Mouse (Mus musculus) CH12.LX (cell line): ENCODE data around the gene Dctn3. TPM values are rescaled to one million over a fixed set of nuclear protein-coding genes. Genes with fewer than 3 reads are reported as not detected.

Experiments
- DNase-seq: peaks from one replicate; pipeline ENCODE4 v3.0.0-alpha.2; 2013; ENCODE audit errors: extremely low read depth
- H3K27ac ChIP-seq: 2 replicates; pipeline ENCODE4 v1.5.1; 2012; ENCODE audit warnings: low read depth, mild to moderate bottlenecking, control low read depth, moderate library complexity; ENCODE audit not compliant: insufficient read depth
- H3K27me3 ChIP-seq: replicated peaks from 2 replicates; pipeline ENCODE3; 2012; ENCODE audit warnings: inconsistent platforms
- H3K36me3 ChIP-seq, 2 experiments: replicated peaks in 1 of 2; 2 replicates each; pipeline versions ENCODE3 to v1.6.1; 2012; ENCODE audit warnings: inconsistent platforms in 1 of 2, low read length in 1 of 2, mild to moderate bottlenecking in 1 of 2, mixed read lengths in 1 of 2, moderate library complexity in 1 of 2; ENCODE audit not compliant: control insufficient read depth in 1 of 2, insufficient read depth in 1 of 2
- H3K4me1 ChIP-seq, 2 experiments: 2 replicates each; pipeline ENCODE4 v1.6.1; 2012; ENCODE audit warnings: inconsistent platforms in 1 of 2, moderate library complexity in 1 of 2; ENCODE audit not compliant: insufficient read depth in 2 of 2, control insufficient read depth in 1 of 2
- H3K4me2 ChIP-seq: 2 replicates; pipeline ENCODE4 v1.6.1; 2012; ENCODE audit warnings: low read depth, mild to moderate bottlenecking, control low read depth; ENCODE audit not compliant: poor library complexity, insufficient read depth, severe bottlenecking
- H3K4me3 ChIP-seq, 3 experiments: fragments of 150-350 bp in 1 of 3; sonication (generic) in 1 of 3; replicated peaks in 1 of 3; 2 replicates each; pipeline versions ENCODE3 to v1.5.1; 2011 to 2012; ENCODE audit warnings: low read depth in 2 of 3, low read length in 2 of 3, mild to moderate bottlenecking in 2 of 3, moderate library complexity in 2 of 3, control low read depth in 1 of 3, improper control_type of control experiment in 1 of 3, inconsistent platforms in 1 of 3, mixed read lengths in 1 of 3; ENCODE audit not compliant: poor library complexity in 1 of 3
- H3K79me2 ChIP-seq: replicated peaks from 2 replicates; pipeline ENCODE4 v1.6.1; 2012; ENCODE audit warnings: mild to moderate bottlenecking, moderate library complexity; ENCODE audit not compliant: control insufficient read depth, poor library complexity, insufficient read depth, severe bottlenecking; ENCODE audit errors: extremely low read depth
- H3K9ac ChIP-seq: 2 replicates; pipeline ENCODE4 v1.6.1; 2012; ENCODE audit warnings: low read depth, mild to moderate bottlenecking, control low read depth, moderate library complexity; ENCODE audit not compliant: insufficient read depth
- H3K9me3 ChIP-seq: replicated peaks from 2 replicates; pipeline ENCODE3; 2012; ENCODE audit warnings: low read length, inconsistent platforms, mixed read lengths
- CHD2 ChIP-seq: IDR thresholded peaks from 2 replicates; pipeline ENCODE4 v1.6.1; 2011; ENCODE audit warnings: low read length, improper control_type of control experiment
- CTCF ChIP-seq, 2 experiments: IDR thresholded peaks in 1 of 2; conservative IDR thresholded peaks in 1 of 2; 2 replicates each; pipeline ENCODE4 v1.5.1; 2011 to 2012; ENCODE audit warnings: low read depth in 2 of 2, low read length in 2 of 2, improper control_type of control experiment in 1 of 2, inconsistent platforms in 1 of 2, mild to moderate bottlenecking in 1 of 2, moderate library complexity in 1 of 2
- E2F4 ChIP-seq: IDR thresholded peaks from 2 replicates; pipeline ENCODE4 v1.6.1; 2011; ENCODE audit warnings: low read depth, low read length, improper control_type of control experiment; ENCODE audit not compliant: insufficient replicate concordance
- EP300 ChIP-seq: IDR thresholded peaks from 2 replicates; pipeline ENCODE4 v1.6.1; 2011; ENCODE audit warnings: low read length, improper control_type of control experiment
- HCFC1 ChIP-seq: IDR thresholded peaks from 2 replicates; pipeline ENCODE4 v1.6.1; 2012; ENCODE audit warnings: low read depth, mild to moderate bottlenecking, inconsistent platforms, low read length, improper control_type of control experiment
- JUN ChIP-seq: IDR thresholded peaks from 2 replicates; pipeline ENCODE4 v1.6.1; 2011; ENCODE audit warnings: low read depth, mild to moderate bottlenecking, low read length, improper control_type of control experiment, moderate library complexity; ENCODE audit not compliant: insufficient read depth
- JUND ChIP-seq: conservative IDR thresholded peaks from 2 replicates; pipeline ENCODE4 v1.6.1; 2011; ENCODE audit warnings: low read depth, low read length, improper control_type of control experiment
- KAT2A ChIP-seq: IDR thresholded peaks from 2 replicates; pipeline ENCODE4 v1.6.1; 2012; ENCODE audit warnings: low read length, improper control_type of control experiment, inconsistent platforms; ENCODE audit not compliant: insufficient replicate concordance
- MAFK ChIP-seq: IDR thresholded peaks from 2 replicates; pipeline ENCODE4 v1.6.1; 2011; ENCODE audit warnings: low read length, improper control_type of control experiment; ENCODE audit not compliant: insufficient replicate concordance
- MAX ChIP-seq: IDR thresholded peaks from 2 replicates; pipeline ENCODE4 v1.6.1; 2011; ENCODE audit warnings: low read length, improper control_type of control experiment
- MAZ ChIP-seq: IDR thresholded peaks from 2 replicates; pipeline ENCODE4 v1.6.1; 2012; ENCODE audit warnings: low read depth, mild to moderate bottlenecking, inconsistent platforms, low read length, improper control_type of control experiment, moderate library complexity
- MEF2A ChIP-seq: IDR thresholded peaks from 2 replicates; pipeline ENCODE4 v1.6.1; 2014; ENCODE audit warnings: low read depth, mild to moderate bottlenecking, inconsistent platforms, low read length, improper control_type of control experiment, borderline replicate concordance
- MYC ChIP-seq: IDR thresholded peaks from 2 replicates; pipeline ENCODE4 v1.6.1; 2011; ENCODE audit warnings: low read depth, mild to moderate bottlenecking, improper control_type of control experiment, low read length
- NELFE ChIP-seq: IDR thresholded peaks from 2 replicates; pipeline ENCODE4 v1.6.1; 2011; ENCODE audit warnings: low read depth, low read length, improper control_type of control experiment
- PAX5 ChIP-seq: IDR thresholded peaks from 2 replicates; pipeline ENCODE4 v1.6.1; 2012; ENCODE audit warnings: low read length, inconsistent platforms, mixed read lengths
- POLR2A ChIP-seq: IDR thresholded peaks from 2 replicates; pipeline ENCODE4 v1.6.1; 2011; ENCODE audit warnings: low read depth, mild to moderate bottlenecking, improper control_type of control experiment, low read length
- RCOR1 ChIP-seq: conservative IDR thresholded peaks from 2 replicates; pipeline ENCODE4 v1.6.1; 2012; ENCODE audit warnings: low read depth, mild to moderate bottlenecking, inconsistent platforms, low read length, improper control_type of control experiment
- SIN3A ChIP-seq: IDR thresholded peaks from 2 replicates; pipeline ENCODE4 v1.6.1; 2012; ENCODE audit warnings: low read length, improper control_type of control experiment, inconsistent platforms
- SMC3 ChIP-seq: IDR thresholded peaks from 2 replicates; pipeline ENCODE4 v1.6.1; 2011; ENCODE audit warnings: low read depth, low read length, improper control_type of control experiment
- TCF12 ChIP-seq: IDR thresholded peaks from 2 replicates; pipeline ENCODE4 v1.6.1; 2014; ENCODE audit warnings: low read depth, mild to moderate bottlenecking, inconsistent platforms, low read length, improper control_type of control experiment
- ZC3H11A ChIP-seq: IDR thresholded peaks from 2 replicates; pipeline ENCODE4 v1.6.1; 2012; ENCODE audit warnings: low read depth, mild to moderate bottlenecking, inconsistent platforms, low read length, improper control_type of control experiment
- ZMIZ1 ChIP-seq: IDR thresholded peaks from 2 replicates; pipeline ENCODE4 v1.6.1; 2012; ENCODE audit warnings: low read depth, mild to moderate bottlenecking, inconsistent platforms, low read length, improper control_type of control experiment
- ZNF384 ChIP-seq: IDR thresholded peaks from 2 replicates; pipeline ENCODE4 v1.6.1; 2012; ENCODE audit warnings: low read depth, low read length, improper control_type of control experiment, inconsistent platforms
- dilution Hi-C: fragments of 300-500 bp; cut with MboI; formaldehyde crosslinking; loops from 2 replicates; pipeline ENCODE4 v1.14.3; 2020; ENCODE audit warnings: low sequenced_read_pairs; ENCODE audit not compliant: extremely low pct_unique_long_range_greater_than_20kb, extremely low pct_ligation_motif_present
- in situ Hi-C: fragments of 300-500 bp; cut with MboI; formaldehyde crosslinking; loops from 3 replicates; pipeline ENCODE4 v1.14.3; 2019; ENCODE audit warnings: low sequenced_read_pairs, low pct_ligation_motif_present, low pct_unique_long_range_greater_than_20kb, mixed read lengths
- polyA plus RNA-seq: library from polyadenylated mRNA; unstranded; fragments of >175 nt; gene quantifications from 2 replicates; pipeline ENCODE4 v1.2.1, GENCODE M21; 2012; ENCODE audit warnings: low read depth; ENCODE audit not compliant: insufficient read length
- total RNA-seq, 2 experiments: library from RNA; depleted of rRNA; stranded (reverse); fragments of 300-350 nt in 1 of 2; fragments of >200 nt in 1 of 2; gene quantifications; 2 replicates each; pipeline ENCODE4 v1.2.3; 2012 to 2014

Dctn3 gene
- total and polyA plus RNA-seq, 3 experiments = 90.5 to 133 (median 112) TPM

GRCm38 (mm10) chr4:41672522-41672963 lies 50.4 kb downstream of the Dctn3 start:
- Histone ChIP-seq H3K9ac (no peak overlapping the region), H3K4me1 (peaks cover 0 to 5% of the 10 kb centered on the region in 2 experiments; a peak in 1 of 4 replicates), H3K27ac (no peak overlapping the region)
- no peak for TF ChIP-seq SMC3
- no peak for TF ChIP-seq ZNF384
- TF ChIP-seq NELFE = no peak
- TF ChIP-seq ZMIZ1 = no peak
- TF ChIP-seq, all 38 proteins: peak for 0
- H3K27me3 ChIP-seq = peaks cover 98% of the 10 kb centered on the region
- no peaks in the 10 kb centered on the region for H3K36me3 ChIP-seq
- no peak for DNase-seq
- in situ Hi-C loops (no loop called here), dilution Hi-C loops (no loop called here)
- H3K79me2 ChIP-seq = no peaks in the 10 kb centered on the region
- H3K4me3 ChIP-seq = no peak overlapping the region
- H3K9me3 ChIP-seq = no peaks in the 10 kb centered on the region
- no peak overlapping the region for H3K4me2 ChIP-seq

GRCm38 (mm10) chr4:41671963-41672480 lies 50.9 kb downstream of the Dctn3 start:
- Histone ChIP-seq H3K36me3 (no peaks in the 10 kb centered on the region), H3K9ac (no peak overlapping the region), H3K4me3 (no peak overlapping the region), H3K27ac (no peak overlapping the region), H3K9me3 (no peaks in the 10 kb centered on the region), H3K27me3 (peaks cover 98% of the 10 kb centered on the region), H3K79me2 (no peaks in the 10 kb centered on the region), H3K4me2 (no peak overlapping the region)
- in situ Hi-C loops = no loop called here
- no peak for DNase-seq
- dilution Hi-C loops = no loop called here
- no peak for TF ChIP-seq MAZ
- no peak for TF ChIP-seq MYC
- no peak for TF ChIP-seq PAX5
- TF ChIP-seq SIN3A = no peak
- no peak for TF ChIP-seq MAFK
- TF ChIP-seq ZC3H11A = no peak
- TF ChIP-seq, all 38 proteins: peak for 0
- peaks cover 0 to 5% of the 10 kb centered on the region in 2 experiments; a peak in 1 of 4 replicates for H3K4me1 ChIP-seq

- TF ChIP-seq MEF2A = no peak
- TF ChIP-seq KAT2A = no peak
- TF ChIP-seq TCF12 = no peak
- TF ChIP-seq HCFC1 = no peak
- TF ChIP-seq EP300 = no peak
- TF ChIP-seq JUND = no peak
- no peak for TF ChIP-seq NELFE
- TF ChIP-seq POLR2A = no peak
- no peak for TF ChIP-seq PAX5
- TF ChIP-seq MAX = no peak
- TF ChIP-seq JUN = no peak
- TF ChIP-seq CTCF (conservative IDR thresholded peaks at IDR 0.05 in 1 of 2, IDR thresholded peaks at IDR 0.05 in 1 of 2; ENCODE audit: low read depth in 2 of 2, low read length in 2 of 2) = no peak
- TF ChIP-seq RCOR1 = no peak
- TF ChIP-seq E2F4 = no peak
- TF ChIP-seq CHD2 = no peak
- no peak for TF ChIP-seq MYC
- DNase-seq = no peak
- no peak overlapping the region for H3K9ac ChIP-seq
- H3K4me3 ChIP-seq = no peak overlapping the region
- no peak overlapping the region for H3K27ac ChIP-seq
- no peaks in the 10 kb centered on the region for H3K9me3 ChIP-seq
- no peaks in the 10 kb centered on the region for H3K36me3 ChIP-seq
- in situ Hi-C loops (no loop called here), dilution Hi-C loops (no loop called here)
- H3K27me3 ChIP-seq = peaks cover 98% of the 10 kb centered on the region
- no peaks in the 10 kb centered on the region for H3K79me2 ChIP-seq
- H3K4me1 ChIP-seq = peaks cover 0 to 5% of the 10 kb centered on the region in 2 experiments; a peak in 1 of 4 replicates
- no peak overlapping the region for H3K4me2 ChIP-seq
These were observed 51.5 kb downstream of the Dctn3 start for GRCm38 (mm10) chr4:41671500-41671899.
